Mouse (Mus musculus) liver, postnatal 0 days (tissue): ENCODE measurements around the gene Rhebl1.

Source experiments
- CTCF ChIP-seq: sonication (generic); IDR thresholded peaks from 2 replicates; pipeline ENCODE4 v1.5.1; 2016; ENCODE audit warnings: antibody characterized with exemption, low read depth
- EP300 ChIP-seq: IDR thresholded peaks from 2 replicates; pipeline ENCODE4 v1.6.1; 2016; ENCODE audit warnings: antibody characterized with exemption, low read depth, mild to moderate bottlenecking

GRCm38 (mm10) chr15:98924682-98925081, 30.3 kb upstream of the Rhebl1 start:
- TF ChIP-seq CTCF (no peak), EP300 (no peak)
